Mouse (Mus musculus): Measurements from ENCODE around the gene Tmem115.

DNA sequence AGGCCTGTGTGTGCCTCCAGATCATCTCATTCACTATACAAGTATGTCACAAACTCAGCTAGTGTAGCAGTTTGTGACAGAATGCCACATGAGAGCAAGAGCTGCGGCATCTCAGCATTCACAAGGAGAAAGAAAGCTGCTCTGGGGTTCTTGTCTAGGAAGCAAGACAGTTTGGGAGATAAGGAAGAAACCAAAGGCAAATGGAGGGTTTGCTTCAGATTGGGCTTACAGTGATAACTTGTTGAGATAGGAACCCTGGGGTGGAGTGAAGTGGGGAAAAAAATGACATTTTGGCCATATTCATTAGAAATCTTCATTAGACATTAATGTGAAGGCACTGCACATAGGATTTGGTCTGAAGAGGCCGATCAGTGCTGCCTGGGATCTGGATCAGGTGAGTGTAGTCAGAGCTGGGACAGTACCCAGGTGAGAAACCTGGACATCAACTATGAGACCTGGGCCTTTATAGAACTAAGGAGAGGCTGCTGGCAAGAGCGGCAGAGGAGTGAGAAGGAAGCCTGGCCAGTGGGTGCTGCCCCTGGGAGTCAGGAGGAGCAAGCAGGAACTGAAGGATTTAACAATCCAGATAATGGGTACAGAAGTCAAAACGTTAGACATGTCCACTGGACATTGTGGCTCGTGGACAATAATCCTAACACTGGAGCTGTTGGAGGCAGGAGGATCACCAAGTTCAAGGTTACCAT is 19.1 kb downstream of the Tmem115 start:
- TF ChIP-seq MAX (IDR thresholded peaks at IDR 0.05; ENCODE audit: low read depth) (no peak), E2F4 (IDR thresholded peaks at IDR 0.05; ENCODE audit: insufficient read depth) (no peak), POLR2AphosphoS2 (IDR thresholded peaks at IDR 0.05; ENCODE audit: insufficient read length, low read depth) (no peak), POLR2A (IDR thresholded peaks at IDR 0.05; ENCODE audit: insufficient read length, low read depth) (no peak), TCF12 (IDR thresholded peaks at IDR 0.05; ENCODE audit: insufficient read depth, poor library complexity, severe bottlenecking) (no peak), USF1 (IDR thresholded peaks at IDR 0.05; ENCODE audit: low read depth) (no peak), SRF (IDR thresholded peaks at IDR 0.05; ENCODE audit: control insufficient read depth, insufficient read length, low read depth) (no peak)
